Mouse (Mus musculus) hindbrain, postnatal 0 days (tissue): Measurements from ENCODE around the gene Phgr1. TPM values are rescaled to one million over a fixed set of nuclear protein-coding genes. Genes with fewer than 3 reads are reported as not detected.
A peak's percentile ranks its signal among the peaks of the same experiment; 100 is the strongest.

Source experiments
- ATAC-seq: fragments of 200-750 bp; cut with Nextera tagmentation; 2 replicates; pipeline ENCODE4 v1.8.0; 2017; ENCODE audit warnings: mild to moderate bottlenecking, moderate TSS enrichment, moderate library complexity
- DNase-seq: peaks from one replicate; pipeline ENCODE4 v3.0.0-alpha.2; 2015; ENCODE audit warnings: low spot score
- H3K27ac ChIP-seq: fragments of 300-500 bp; sonication (generic); 2 replicates; pipeline ENCODE4 v1.5.1; 2014; ENCODE audit warnings: mild to moderate bottlenecking
- H3K27me3 ChIP-seq: fragments of 300-500 bp; sonication (generic); 2 replicates; pipeline ENCODE4 v1.6.1; 2014; ENCODE audit warnings: low read length, mixed read lengths; ENCODE audit not compliant: insufficient read depth
- H3K36me3 ChIP-seq: fragments of 300-500 bp; sonication (generic); 2 replicates; pipeline ENCODE4 v1.6.1; 2014; ENCODE audit warnings: low read length, mixed read lengths; ENCODE audit not compliant: insufficient read depth
- H3K4me1 ChIP-seq: fragments of 300-500 bp; sonication (generic); 2 replicates; pipeline ENCODE4 v1.6.1; 2014; ENCODE audit warnings: antibody characterized with exemption, low read length, mixed read lengths; ENCODE audit not compliant: insufficient read depth
- H3K4me2 ChIP-seq: fragments of 300-500 bp; sonication (generic); 2 replicates; pipeline ENCODE4 v1.6.1; 2014; ENCODE audit warnings: low read depth, mild to moderate bottlenecking, low read length, moderate library complexity, mixed read lengths
- H3K4me3 ChIP-seq: fragments of 300-500 bp; sonication (generic); 2 replicates; pipeline ENCODE4 v1.5.1; 2014; ENCODE audit warnings: low read length
- H3K9ac ChIP-seq: fragments of 300-500 bp; sonication (generic); replicated peaks from 2 replicates; pipeline ENCODE4 v1.6.1; 2014; ENCODE audit warnings: mild to moderate bottlenecking, low read length, moderate library complexity, mixed read lengths
- H3K9me3 ChIP-seq: fragments of 300-500 bp; sonication (generic); 2 replicates; pipeline ENCODE4 v1.6.1; 2016; ENCODE audit warnings: low read length, mixed read lengths
- CTCF ChIP-seq: IDR thresholded peaks from 2 replicates; pipeline ENCODE4 v1.5.1; 2016; ENCODE audit warnings: antibody characterized with exemption, control low read depth, low read depth
- WGBS: fragments of 180-500 bp; shearing (Covaris S2); extraction: QIAGEN DNeasy Blood & Tissue Kit; methylation state at CpG from one replicate; pipeline ENCODE4 v1.1.7; 2014; 5-methylcytosine and 5-hydroxymethylcytosine counted together
- polyA plus RNA-seq: library from polyadenylated mRNA; unstranded; fragments of >200 nt; fragmentation: Nextera tagmentation; extraction: Ambion mirVana; gene quantifications from 2 replicates; pipeline ENCODE4 v1.2.1, GENCODE M21; 2015
- total RNA-seq: library from RNA; depleted of rRNA; stranded (reverse); fragments of >200 nt; gene quantifications from 2 replicates; pipeline ENCODE4 v1.2.3, GENCODE M21; 2014; rRNA removed

The Phgr1 gene
- total and polyA plus RNA-seq, 2 experiments from 2014 or later, result not detected

DNA sequence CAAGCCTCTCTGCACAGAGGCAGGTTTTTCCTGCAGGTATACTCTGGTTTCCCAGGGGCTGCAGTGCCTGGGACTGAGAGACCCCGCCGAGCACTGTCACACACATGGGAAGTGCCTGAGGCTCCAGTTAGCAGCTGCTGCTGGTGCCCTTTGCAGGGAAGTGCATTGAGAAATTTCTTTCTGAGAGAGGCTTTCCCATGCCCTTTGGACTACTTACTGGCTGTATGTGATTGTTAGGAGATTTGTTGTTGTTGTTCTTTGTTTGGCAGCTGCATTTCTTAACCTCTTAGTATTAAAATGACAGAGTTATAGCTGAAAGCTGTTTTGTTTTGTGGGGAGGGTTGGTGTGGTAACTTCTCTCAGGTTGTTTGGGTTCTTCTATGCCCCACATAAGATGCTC is 38.3 kb downstream of the Phgr1 start:
- Histone ChIP-seq H3K9me3 (no peaks in the 10 kb centered on the region), H3K4me3 (no peak overlapping the region), H3K27me3 (no peaks in the 10 kb centered on the region), H3K9ac (no peak overlapping the region), H3K27ac (no peak overlapping the region), H3K4me2 (no peak overlapping the region), H3K4me1 (no peaks in the 10 kb centered on the region), H3K36me3 (no peaks in the 10 kb centered on the region)
- no peak for TF ChIP-seq CTCF
- no peak for ATAC-seq
- WGBS, result 32% methylated on average over 2 of the region's 2 CpGs
- no peak for DNase-seq

DNA sequence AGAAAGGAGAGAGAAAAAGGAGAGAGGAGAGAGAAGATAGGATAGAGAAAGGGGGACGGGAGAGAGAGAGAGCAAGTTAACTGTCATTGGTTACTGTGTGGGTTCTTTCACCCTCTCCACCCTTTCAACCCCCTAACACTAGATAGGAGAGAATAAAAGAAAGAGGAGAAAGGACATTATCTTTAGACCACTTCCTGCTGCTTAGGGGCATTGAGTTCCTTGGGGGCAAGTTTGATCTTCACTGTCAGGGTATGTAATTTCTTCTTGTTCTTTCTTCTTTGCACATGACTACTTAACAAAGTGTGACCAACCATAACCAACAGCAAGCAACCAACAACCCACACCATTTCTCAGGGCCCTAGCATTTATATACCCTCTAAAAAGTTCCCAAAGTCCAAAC is 40.2 kb downstream of the Phgr1 start:
- H3K9me3 ChIP-seq, result no peaks in the 10 kb centered on the region
- ATAC-seq (no peak), DNase-seq (no peak)
- H3K4me1 ChIP-seq, result no peaks in the 10 kb centered on the region
- H3K9ac ChIP-seq, result no peak overlapping the region
- no peaks in the 10 kb centered on the region for H3K36me3 ChIP-seq
- H3K27ac ChIP-seq, result no peak overlapping the region
- 55% methylated on average over 1 of the region's 1 CpGs for WGBS
- H3K4me2 ChIP-seq, result no peak overlapping the region
- H3K27me3 ChIP-seq, result no peaks in the 10 kb centered on the region
- TF ChIP-seq CTCF, result no peak
- H3K4me3 ChIP-seq, result no peak overlapping the region

DNA sequence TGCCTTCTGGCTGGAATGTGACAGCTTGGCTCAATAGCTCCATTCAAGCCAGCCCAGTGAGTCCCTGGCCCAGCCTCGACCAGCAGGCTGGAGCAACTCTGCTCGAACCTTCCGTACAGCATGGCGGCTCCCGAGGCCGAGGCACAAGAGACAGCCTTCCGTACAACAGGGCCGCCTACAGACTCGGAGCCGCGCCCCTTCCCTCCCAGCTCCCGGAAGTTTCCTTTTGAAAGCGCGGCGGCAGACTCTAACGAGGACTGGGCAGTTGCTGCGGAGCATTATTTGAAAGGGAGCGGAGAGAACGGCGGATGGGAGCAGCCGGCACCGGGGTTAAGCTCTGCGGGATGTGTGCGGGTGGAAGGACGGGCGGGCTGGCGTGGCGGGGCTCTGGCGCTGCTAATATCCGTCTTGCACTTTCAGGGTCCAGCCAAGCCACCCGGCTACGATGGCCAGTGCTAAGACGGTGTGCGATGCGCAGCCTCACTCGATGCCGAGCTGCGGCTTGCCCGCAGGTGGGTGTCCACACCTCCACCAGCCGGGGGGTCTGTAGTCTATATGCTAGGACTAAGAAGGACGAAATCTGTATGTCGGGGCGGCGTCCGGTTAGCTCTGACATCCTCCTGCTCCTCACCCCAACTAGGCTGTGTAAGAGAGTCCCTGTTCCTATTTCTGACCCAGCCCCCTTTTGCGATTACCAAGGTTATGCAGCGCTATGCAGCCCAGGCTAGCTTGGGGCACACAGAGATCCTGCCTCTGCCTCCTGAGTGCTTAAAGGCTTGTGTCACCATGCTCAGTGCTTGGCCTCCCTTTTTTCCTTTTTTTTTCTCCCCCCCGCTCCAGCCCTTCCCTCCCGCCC is 41.6 kb downstream of the Phgr1 start, which contains the start of gene Knstrn:
TSS of gene Knstrn (plus strand) at position 23 of the 856 bp plus-strand sequence.
- Histone ChIP-seq H3K9me3 (no peaks in the 10 kb centered on the region), H3K4me1 (no peaks in the 10 kb centered on the region), H3K27me3 (no peaks in the 10 kb centered on the region), H3K27ac (no peak within 1 kb of the TSS), H3K9ac (peak within 1 kb of the TSS; percentile 46), H3K36me3 (no peaks in the 10 kb centered on the region), H3K4me3 (peak within 1 kb of the TSS; percentile 61), H3K4me2 (peak within 1 kb of the TSS; percentile 97)
- no peak for TF ChIP-seq CTCF
- ATAC-seq, result peak; percentile 97
- peak; percentile 96 for DNase-seq
- 1% methylated on average over 49 of the region's 49 CpGs for WGBS

DNA sequence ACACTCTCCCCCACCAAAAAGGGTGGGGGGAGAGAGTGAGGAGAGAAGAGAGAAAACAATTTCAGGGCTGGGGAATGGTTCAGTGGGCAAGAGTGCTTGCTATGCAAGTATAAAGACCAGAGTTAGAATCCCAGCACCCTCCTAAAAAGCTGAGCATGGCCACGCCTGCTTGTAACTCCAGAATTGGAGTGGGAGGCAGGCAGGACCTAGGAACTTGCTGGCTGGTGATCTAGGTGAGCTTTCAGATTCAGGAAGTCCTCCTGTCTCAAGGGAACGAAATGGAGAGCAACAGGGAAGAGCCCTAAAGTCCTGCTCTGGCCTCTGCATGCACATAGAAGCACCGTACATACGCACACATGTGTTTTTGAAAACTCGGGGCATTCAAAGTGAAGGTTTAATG is 50.2 kb downstream of the Phgr1 start:
- Histone ChIP-seq H3K9ac (no peak overlapping the region), H3K27ac (no peak overlapping the region), H3K4me2 (no peak overlapping the region), H3K4me1 (no peaks in the 10 kb centered on the region), H3K36me3 (no peaks in the 10 kb centered on the region), H3K27me3 (no peaks in the 10 kb centered on the region), H3K4me3 (no peak overlapping the region), H3K9me3 (no peaks in the 10 kb centered on the region)
- no peak for TF ChIP-seq CTCF
- WGBS, result 95% methylated on average over 5 of the region's 5 CpGs
- DNase-seq (no peak), ATAC-seq (no peak)

DNA sequence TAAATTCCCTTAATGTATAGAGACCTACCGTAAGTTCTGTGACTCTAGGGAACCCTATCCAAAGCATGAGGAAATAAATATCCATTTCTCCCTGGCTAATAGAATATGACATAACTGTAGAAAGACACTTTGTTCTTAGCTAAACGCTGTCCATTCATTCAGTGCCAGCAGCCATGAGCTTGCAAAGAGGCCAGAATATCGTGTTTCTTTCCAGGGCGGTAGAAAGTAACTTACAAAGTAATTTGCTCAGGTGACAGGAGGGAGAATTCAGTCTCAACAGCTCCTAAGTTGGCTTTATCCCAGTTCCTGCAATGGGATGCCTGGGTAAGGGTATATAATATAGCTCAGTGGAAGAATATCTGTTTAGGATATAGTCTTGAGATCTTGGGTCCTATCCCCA is 51.8 kb downstream of the Phgr1 start:
- ATAC-seq, result no peak
- no peak overlapping the region for H3K4me3 ChIP-seq
- no peaks in the 10 kb centered on the region for H3K4me1 ChIP-seq
- H3K36me3 ChIP-seq, result no peaks in the 10 kb centered on the region
- H3K9ac ChIP-seq, result no peak overlapping the region
- H3K9me3 ChIP-seq, result no peaks in the 10 kb centered on the region
- DNase-seq, result no peak
- no peak overlapping the region for H3K4me2 ChIP-seq
- TF ChIP-seq CTCF, result no peak
- no peak overlapping the region for H3K27ac ChIP-seq
- WGBS, result 92% methylated on average over 4 of the region's 4 CpGs
- H3K27me3 ChIP-seq, result no peaks in the 10 kb centered on the region

Other genes with a start within 250 kb of the Phgr1 start
- gene Bmf, start 223.1 kb upstream of the Phgr1 start, total RNA-seq, result 10.4 and 10.6 TPM in 2 replicates
- gene Bmf, start 223.1 kb upstream of the Phgr1 start, polyA plus RNA-seq, result 1.3 and 1.4 TPM in 2 replicates
- 15.1 and 16.3 TPM in 2 replicates for gene Bub1b, start 174.6 kb upstream of the Phgr1 start, total RNA-seq
- 11.5 and 13.0 TPM in 2 replicates for gene Bub1b, start 174.6 kb upstream of the Phgr1 start, polyA plus RNA-seq
- 74.6 and 79.0 TPM in 2 replicates for gene Pak6, start 109.5 kb upstream of the Phgr1 start, total RNA-seq
- 36.5 and 40.8 TPM in 2 replicates for gene Pak6, start 109.5 kb upstream of the Phgr1 start, polyA plus RNA-seq
- 0.18 TPM in 1 of 2 replicates, not detected in the other for gene Ankrd63, start 68.8 kb upstream of the Phgr1 start, total RNA-seq
- gene Ankrd63, start 68.8 kb upstream of the Phgr1 start, polyA plus RNA-seq, result 0.08 TPM in 1 of 2 replicates, not detected in the other
- 1.7 and 4.5 TPM in 2 replicates for gene Plcb2, start 44.3 kb upstream of the Phgr1 start, total RNA-seq
- 0.61 and 0.69 TPM in 2 replicates for gene Plcb2, start 44.3 kb upstream of the Phgr1 start, polyA plus RNA-seq
- gene Inafm2, start 27.0 kb upstream of the Phgr1 start, total RNA-seq, result 19.8 and 21.1 TPM in 2 replicates
- 18.9 TPM in 2 replicates for gene Inafm2, start 27.0 kb upstream of the Phgr1 start, polyA plus RNA-seq
- gene Ccdc9b, start 10.1 kb upstream of the Phgr1 start, total RNA-seq, result 1.4 and 3.9 TPM in 2 replicates
- 0.70 and 0.84 TPM in 2 replicates for gene Ccdc9b, start 10.1 kb upstream of the Phgr1 start, polyA plus RNA-seq
- gene Disp2, start 7.0 kb downstream of the Phgr1 start, total RNA-seq, result 175 and 188 TPM in 2 replicates
- gene Disp2, start 7.0 kb downstream of the Phgr1 start, polyA plus RNA-seq, result 56.4 and 70.4 TPM in 2 replicates
- gene Knstrn, start 41.2 kb downstream of the Phgr1 start, total RNA-seq, result 5.5 and 8.6 TPM in 2 replicates
- 16.5 and 21.6 TPM in 2 replicates for gene Knstrn, start 41.2 kb downstream of the Phgr1 start, polyA plus RNA-seq
- gene Ivd, start 89.2 kb downstream of the Phgr1 start, total RNA-seq, result 68.2 and 101 TPM in 2 replicates
- gene Ivd, start 89.2 kb downstream of the Phgr1 start, polyA plus RNA-seq, result 61.7 and 68.7 TPM in 2 replicates
- 24.5 and 25.2 TPM in 2 replicates for gene Bahd1, start 127.6 kb downstream of the Phgr1 start, total RNA-seq
- 4.8 and 5.9 TPM in 2 replicates for gene Bahd1, start 127.6 kb downstream of the Phgr1 start, polyA plus RNA-seq
- gene Chst14, start 153.7 kb downstream of the Phgr1 start, total RNA-seq, result 6.2 and 8.5 TPM in 2 replicates
- 4.7 and 4.9 TPM in 2 replicates for gene Chst14, start 153.7 kb downstream of the Phgr1 start, polyA plus RNA-seq